Mouse (Mus musculus) heart, adult 2 months (tissue): ENCODE data around the gene Insl6. TPM values are rescaled to one million over a fixed set of nuclear protein-coding genes. Genes with fewer than 3 reads are reported as not detected.
A peak's percentile ranks its signal among the peaks of the same experiment; 100 is the strongest.

Experiments
- DNase-seq, 2 experiments: peaks; one replicate each; pipeline ENCODE4 v3.0.0; 2021
- H3K27ac ChIP-seq: fragments of 200-600 bp; 2 replicates; pipeline ENCODE4 v1.8.1; 2022
- H3K27me3 ChIP-seq: fragments of 200-500 bp; 2 replicates; pipeline ENCODE4 v1.6.1; 2012; ENCODE audit warnings: mild to moderate bottlenecking, low read length, inconsistent platforms, mixed read lengths; ENCODE audit not compliant: control insufficient read depth, insufficient read depth
- H3K36me3 ChIP-seq: fragments of 200-500 bp; 2 replicates; pipeline ENCODE4 v1.6.1; 2012; ENCODE audit warnings: low read length, inconsistent platforms; ENCODE audit not compliant: control insufficient read depth, insufficient read depth
- H3K4me1 ChIP-seq: fragments of 200-500 bp; 2 replicates; pipeline ENCODE4 v1.6.1; 2011; ENCODE audit warnings: low read length; ENCODE audit not compliant: control insufficient read depth, insufficient read depth
- H3K4me3 ChIP-seq: fragments of 200-600 bp; 2 replicates; pipeline ENCODE4 v1.8.1; 2022
- H3K79me2 ChIP-seq: fragments of 200-500 bp; replicated peaks from 2 replicates; pipeline ENCODE4 v1.6.1; 2012; ENCODE audit warnings: mild to moderate bottlenecking, inconsistent platforms, low read length, moderate library complexity, mixed read lengths; ENCODE audit not compliant: control insufficient read depth, insufficient read depth
- H3K9ac ChIP-seq: fragments of 200-500 bp; 2 replicates; pipeline ENCODE4 v1.6.1; 2012; ENCODE audit warnings: low read depth, mild to moderate bottlenecking, control low read depth, inconsistent platforms, low read length, mixed read lengths
- CTCF ChIP-seq: fragments of 200-600 bp; IDR thresholded peaks from 2 replicates; pipeline ENCODE4 v1.8.1; 2022; ENCODE audit warnings: antibody characterized with exemption, mild to moderate bottlenecking, moderate library complexity
- EP300 ChIP-seq: fragments of 200-500 bp; IDR thresholded peaks from 2 replicates; pipeline ENCODE4 v1.6.1; 2011; ENCODE audit warnings: low read depth, low read length, control low read depth; ENCODE audit not compliant: insufficient read depth
- POLR2A ChIP-seq: fragments of 200-500 bp; IDR thresholded peaks from 2 replicates; pipeline ENCODE4 v1.6.1; 2011; ENCODE audit warnings: mild to moderate bottlenecking, low read depth, low read length, control low read depth; ENCODE audit not compliant: insufficient read depth
- WGBS: fragments of 180-500 bp; shearing (Covaris S2); methylation state at CpG from one replicate; pipeline ENCODE4 v1.1.7; 2018; 5-methylcytosine and 5-hydroxymethylcytosine counted together
- intact Hi-C: fragments of 180-260 bp; cut with DNase I; formaldehyde crosslinking; loops from one replicate; pipeline ENCODE4 v1.15.1; 2025
- polyA plus RNA-seq: library from polyadenylated mRNA; depleted of rRNA; stranded (reverse); fragments of >200 nt; gene quantifications from 2 replicates; pipeline ENCODE4 v1.2.3, GENCODE M21; 2012
- total RNA-seq, 2 experiments: library from RNA; stranded (reverse); gene quantifications; 2 replicates each; pipeline ENCODE4 v1.2.3; 2021

Insl6 gene
- total and polyA plus RNA-seq, 3 experiments, result 0.39 to 0.73 TPM; not detected in 1

DNA sequence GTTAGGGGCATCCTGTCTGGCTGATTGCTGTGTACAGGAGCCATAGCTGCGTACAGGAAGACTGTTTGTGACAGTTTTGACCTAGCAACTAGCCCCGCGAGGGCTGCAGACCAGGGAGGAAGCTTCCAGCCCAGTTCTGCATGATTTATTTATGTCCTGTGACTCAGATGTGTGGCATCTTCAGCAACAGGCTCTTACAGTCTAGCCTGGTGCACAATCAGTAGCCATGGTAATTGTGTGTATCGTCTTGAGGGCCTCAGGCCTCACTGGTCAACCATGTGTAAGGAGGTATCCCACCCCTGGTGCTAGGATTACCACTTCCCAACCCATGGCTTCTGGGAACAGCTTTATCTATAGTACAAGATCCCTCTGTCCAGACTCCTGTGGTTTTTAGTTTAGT lies 32.6 kb downstream of the Insl6 start:
- WGBS, result 58% methylated on average over 4 of the region's 4 CpGs
- no peaks in the 10 kb centered on the region for H3K36me3 ChIP-seq
- no peak for TF ChIP-seq CTCF
- no peak for TF ChIP-seq POLR2A
- TF ChIP-seq EP300, result no peak
- no peak overlapping the region for H3K4me3 ChIP-seq
- intact Hi-C loops, result no loop called here
- no peaks in the 10 kb centered on the region for H3K79me2 ChIP-seq
- H3K4me1 ChIP-seq, result no peaks in the 10 kb centered on the region
- H3K27me3 ChIP-seq, result no peaks in the 10 kb centered on the region
- H3K9ac ChIP-seq, result no peak overlapping the region
- no peak overlapping the region for H3K27ac ChIP-seq
- no peak for DNase-seq

GRCm38 (mm10) chr19:29291532-29291931 lies 33.6 kb downstream of the Insl6 start:
- Histone ChIP-seq H3K36me3 (peaks cover 1% of the 10 kb centered on the region; the same call in 1 of the 2 replicates), H3K27ac (no peak overlapping the region), H3K9ac (no peak overlapping the region), H3K4me3 (no peak overlapping the region), H3K4me1 (no peaks in the 10 kb centered on the region), H3K79me2 (no peaks in the 10 kb centered on the region), H3K27me3 (no peaks in the 10 kb centered on the region)
- TF ChIP-seq POLR2A (no peak), CTCF (no peak), EP300 (no peak)
- WGBS, result 91% methylated on average over 14 of the region's 14 CpGs
- intact Hi-C loops, result no loop called here
- DNase-seq, result no peak

DNA sequence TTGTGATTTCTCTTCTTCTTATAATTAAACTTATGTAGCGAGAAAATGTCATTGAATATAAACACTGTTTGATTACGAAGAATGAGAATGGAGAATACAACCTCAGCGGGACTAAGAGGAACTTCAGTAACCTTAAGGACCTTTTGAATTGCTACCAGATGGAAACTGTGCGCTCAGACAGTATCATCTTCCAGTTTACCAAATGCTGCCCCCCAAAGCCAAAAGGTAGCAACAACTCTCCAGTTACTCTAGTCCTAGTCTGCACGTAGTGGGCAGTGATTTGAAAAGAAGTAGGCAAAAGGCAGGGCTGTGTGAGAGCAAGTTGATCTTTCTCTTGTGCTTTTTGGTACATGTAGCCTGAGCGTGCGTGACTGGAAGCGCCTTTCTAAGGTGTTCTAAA lies 37.3 kb downstream of the Insl6 start:
- Histone ChIP-seq H3K4me1 (no peaks in the 10 kb centered on the region), H3K4me3 (no peak overlapping the region), H3K36me3 (peaks cover 4% of the 10 kb centered on the region), H3K27ac (no peak overlapping the region), H3K9ac (no peak overlapping the region), H3K79me2 (no peaks in the 10 kb centered on the region), H3K27me3 (no peaks in the 10 kb centered on the region)
- intact Hi-C loops, result no loop called here
- TF ChIP-seq EP300 (no peak), POLR2A (no peak), CTCF (peak; percentile 36)
- no peak for DNase-seq
- WGBS, result 80% methylated on average over 8 of the region's 8 CpGs

GRCm38 (mm10) chr19:29285451-29285869 lies 39.7 kb downstream of the Insl6 start:
- intact Hi-C loops, result no loop called here
- no peak for TF ChIP-seq POLR2A
- TF ChIP-seq CTCF, result no peak
- no peak for TF ChIP-seq EP300
- no peaks in the 10 kb centered on the region for H3K27me3 ChIP-seq
- no peaks in the 10 kb centered on the region for H3K4me1 ChIP-seq
- no peak overlapping the region for H3K9ac ChIP-seq
- no peak for DNase-seq
- no peak overlapping the region for H3K27ac ChIP-seq
- 48% methylated on average over 7 of the region's 7 CpGs for WGBS
- H3K4me3 ChIP-seq, result no peak overlapping the region
- H3K79me2 ChIP-seq, result no peaks in the 10 kb centered on the region
- H3K36me3 ChIP-seq, result peaks cover 4% of the 10 kb centered on the region

GRCm38 (mm10) chr19:29278944-29279587 lies 46.1 kb downstream of the Insl6 start:
- H3K27ac ChIP-seq, result no peak overlapping the region
- H3K27me3 ChIP-seq, result no peaks in the 10 kb centered on the region
- H3K79me2 ChIP-seq, result no peaks in the 10 kb centered on the region
- no peak for TF ChIP-seq EP300
- TF ChIP-seq CTCF, result no peak
- no peak for TF ChIP-seq POLR2A
- no peaks in the 10 kb centered on the region; the same call in none of the 2 replicates for H3K36me3 ChIP-seq
- H3K9ac ChIP-seq, result no peak overlapping the region
- 92% methylated on average over 6 of the region's 6 CpGs for WGBS
- H3K4me1 ChIP-seq, result no peaks in the 10 kb centered on the region
- intact Hi-C loops, result no loop called here
- DNase-seq, result no peak
- no peak overlapping the region for H3K4me3 ChIP-seq

DNA sequence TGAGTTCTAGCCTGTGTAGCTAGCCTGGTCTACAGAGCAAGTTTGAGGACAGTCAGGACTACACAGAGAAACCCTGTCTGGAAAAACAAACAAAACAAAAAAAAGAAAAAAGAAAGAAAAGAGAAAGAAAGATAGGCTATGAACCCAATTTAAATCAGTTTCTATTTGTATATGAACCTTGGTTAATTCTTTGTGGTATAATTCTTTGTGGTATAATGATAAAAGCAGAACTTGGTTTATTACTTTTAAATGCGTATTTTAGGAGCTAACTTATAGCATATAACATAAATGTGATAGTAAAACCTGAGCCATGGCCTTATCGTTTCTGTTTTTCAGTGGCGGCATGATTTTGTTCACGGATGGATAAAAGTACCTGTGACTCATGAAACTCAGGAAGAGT lies 48.7 kb downstream of the Insl6 start:
- DNase-seq, result no peak
- intact Hi-C loops, result no loop called here
- Histone ChIP-seq H3K79me2 (no peaks in the 10 kb centered on the region), H3K9ac (no peak overlapping the region), H3K27ac (no peak overlapping the region), H3K27me3 (no peaks in the 10 kb centered on the region), H3K4me1 (no peaks in the 10 kb centered on the region), H3K4me3 (no peak overlapping the region), H3K36me3 (peaks cover under 1% of the 10 kb centered on the region)
- 96% methylated on average over 4 of the region's 4 CpGs for WGBS
- no peak for TF ChIP-seq CTCF
- no peak for TF ChIP-seq POLR2A
- no peak for TF ChIP-seq EP300
